Mouse (Mus musculus) small intestine, adult 2 months (tissue): ENCODE measurements around the gene Psme2.

ENCODE experiments used
- CTCF ChIP-seq: fragments of 200-500 bp; IDR thresholded peaks from 2 replicates; pipeline ENCODE4 v1.5.1; 2012; ENCODE audit warnings: low read depth, mild to moderate bottlenecking, control low read depth, inconsistent platforms, low read length, moderate library complexity, mixed read lengths; ENCODE audit not compliant: insufficient replicate concordance, insufficient read length; ENCODE audit errors: extremely low read depth
- POLR2A ChIP-seq: fragments of 200-500 bp; IDR thresholded peaks from 2 replicates; pipeline ENCODE4 v1.6.1; 2012; ENCODE audit warnings: low read depth, mild to moderate bottlenecking, control low read depth, inconsistent platforms, low read length, moderate library complexity

- no peak for TF ChIP-seq CTCF
- TF ChIP-seq POLR2A: no peak
These were observed 6.6 kb downstream of the Psme2 start for GRCm38 (mm10) chr14:55584303-55584701.
